Mouse (Mus musculus): ENCODE measurements around the gene Tnr.

Gene Tnr

DNA sequence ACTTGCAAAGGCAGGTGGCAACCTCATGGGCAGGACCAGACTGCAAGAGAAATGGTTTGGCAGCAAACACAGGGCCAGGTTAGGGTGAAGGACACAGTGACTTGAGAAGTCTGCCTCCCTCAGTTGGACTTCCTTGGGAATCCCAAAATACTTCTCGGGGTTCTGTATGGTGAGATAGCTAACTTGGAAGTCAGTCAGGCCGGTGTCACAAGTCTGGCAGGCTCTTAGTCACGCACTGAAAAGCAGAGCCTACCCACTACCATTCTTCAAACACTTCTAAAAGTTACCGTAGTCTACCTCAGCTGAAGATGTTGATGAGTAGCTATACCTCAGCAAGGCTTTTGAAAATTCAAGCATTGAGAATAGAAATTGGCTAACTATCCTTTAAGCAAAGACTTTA lies 122.2 kb downstream of the Tnr start:
- TF ChIP-seq GATA4 (IDR thresholded peaks at IDR 0.05; ENCODE audit: insufficient replicate concordance, low read length): no peak

DNA sequence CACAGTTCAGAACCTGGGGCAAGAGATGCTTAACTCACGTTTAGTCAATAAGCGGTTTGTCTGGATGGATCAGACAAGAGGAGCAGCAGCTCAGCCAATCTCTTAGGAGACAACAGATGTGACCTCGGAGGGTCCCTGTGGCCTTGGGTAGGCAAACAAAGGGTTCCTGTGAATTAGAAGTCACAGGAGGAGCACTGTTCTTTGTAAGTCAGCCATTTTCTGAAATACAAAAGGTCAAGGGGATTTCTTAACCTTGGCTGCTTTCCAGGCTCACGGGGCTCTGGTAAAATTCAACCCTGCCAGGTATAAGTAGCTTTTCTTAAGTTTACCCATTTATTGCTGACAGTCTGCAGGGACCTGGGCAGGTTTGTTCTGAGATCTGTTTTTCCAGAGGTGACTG lies 126.9 kb downstream of the Tnr start:
- no peak for TF ChIP-seq GATA4 (IDR thresholded peaks at IDR 0.05; ENCODE audit: insufficient replicate concordance, low read length)

DNA sequence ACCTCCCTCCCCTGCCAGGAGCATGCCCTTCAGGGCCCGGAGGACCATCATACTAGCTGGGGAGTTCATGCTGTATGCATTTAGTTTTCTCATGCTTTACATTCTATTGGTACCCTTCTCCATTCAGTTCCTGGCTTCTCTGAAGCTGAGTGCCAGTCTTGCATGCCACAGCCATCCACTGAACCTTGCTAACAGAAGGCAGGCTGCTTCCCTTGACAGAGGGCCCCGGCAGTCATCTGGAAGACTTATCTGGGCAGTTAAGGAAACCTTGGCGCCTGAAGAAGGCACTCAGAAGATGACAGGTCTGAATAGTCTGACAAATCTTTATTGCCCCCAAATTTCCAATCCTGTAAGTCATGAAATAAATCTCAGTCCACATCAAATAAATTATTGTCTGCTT lies 131.7 kb downstream of the Tnr start:
- TF ChIP-seq GATA4 (IDR thresholded peaks at IDR 0.05; ENCODE audit: insufficient replicate concordance, low read length): no peak

DNA sequence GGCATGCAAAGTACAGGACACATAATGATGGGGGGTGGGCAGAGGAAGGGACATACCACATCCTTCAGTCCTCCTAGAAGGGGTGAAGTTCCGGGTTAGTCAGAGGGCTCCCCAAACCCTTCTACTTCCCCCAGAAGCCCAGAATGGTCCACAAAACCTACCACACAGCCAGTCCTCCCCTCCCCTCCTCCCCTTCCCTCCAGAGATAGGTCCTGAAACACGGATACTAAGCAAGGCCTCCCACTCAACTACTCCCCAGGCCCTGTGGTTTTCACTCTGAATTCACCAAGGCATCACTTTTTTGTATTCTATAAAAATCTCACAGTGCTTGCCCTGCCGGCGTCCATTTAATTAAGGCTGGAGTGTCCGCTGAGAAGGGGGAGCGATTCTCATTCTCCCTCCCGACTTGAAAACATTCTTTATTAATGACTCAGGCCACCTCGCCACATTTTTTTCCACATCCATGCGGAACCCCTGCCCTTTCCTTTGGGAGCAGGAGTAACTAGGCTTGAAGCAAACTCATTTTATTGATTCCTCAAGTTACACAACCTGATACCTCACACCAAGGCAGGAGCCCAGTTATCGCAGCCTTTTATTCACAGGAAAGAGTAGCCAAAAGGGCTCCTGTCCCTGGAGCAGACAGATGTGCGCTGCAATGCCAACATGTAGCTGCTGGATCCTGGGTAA lies 134.4 kb downstream of the Tnr start:
- TF ChIP-seq GATA4 (IDR thresholded peaks at IDR 0.05; ENCODE audit: insufficient replicate concordance, low read length): no peak

DNA sequence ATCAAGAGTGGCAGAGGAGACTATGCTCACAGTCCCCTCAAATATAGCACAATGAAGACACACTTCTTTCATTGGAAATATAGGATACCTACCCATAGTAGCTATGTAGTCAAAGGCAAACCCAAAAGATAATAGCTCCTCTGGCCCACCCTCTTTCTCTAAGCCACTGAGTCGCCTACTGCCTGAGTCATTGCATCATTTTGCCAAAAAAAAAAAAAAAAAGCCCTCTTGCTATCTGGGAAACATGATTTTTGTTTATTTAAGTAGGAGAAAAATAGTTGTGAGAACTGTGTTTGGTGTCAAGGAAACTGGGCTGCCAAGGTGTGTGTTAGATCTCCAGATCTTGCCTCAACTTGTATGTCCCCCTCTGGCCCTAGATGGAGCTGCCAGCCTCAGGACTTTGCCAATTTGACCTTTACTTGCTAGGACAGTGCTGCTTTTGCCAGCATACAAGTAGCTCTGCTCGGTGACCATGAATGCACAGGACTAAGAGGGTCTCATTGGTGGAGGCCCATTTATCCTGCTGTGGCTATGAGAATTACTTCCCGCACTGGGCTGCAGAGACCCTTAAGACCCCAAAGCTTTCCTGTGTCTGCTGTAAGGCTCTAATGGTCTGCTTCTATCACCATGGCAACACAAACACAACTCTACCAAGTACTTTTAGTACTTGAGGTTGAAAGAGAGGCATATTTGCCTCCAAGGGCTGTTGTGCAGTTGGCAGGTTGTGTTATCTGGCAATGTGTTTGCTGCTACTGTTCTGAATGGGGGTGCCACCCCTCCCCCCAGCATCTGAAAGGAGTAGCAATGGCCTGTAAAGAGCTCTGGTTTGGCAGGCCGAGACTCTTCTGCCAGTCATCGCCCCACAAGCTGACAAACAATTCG lies 137.3 kb downstream of the Tnr start:
- no peak for TF ChIP-seq GATA4 (IDR thresholded peaks at IDR 0.05; ENCODE audit: insufficient replicate concordance, low read length)

DNA sequence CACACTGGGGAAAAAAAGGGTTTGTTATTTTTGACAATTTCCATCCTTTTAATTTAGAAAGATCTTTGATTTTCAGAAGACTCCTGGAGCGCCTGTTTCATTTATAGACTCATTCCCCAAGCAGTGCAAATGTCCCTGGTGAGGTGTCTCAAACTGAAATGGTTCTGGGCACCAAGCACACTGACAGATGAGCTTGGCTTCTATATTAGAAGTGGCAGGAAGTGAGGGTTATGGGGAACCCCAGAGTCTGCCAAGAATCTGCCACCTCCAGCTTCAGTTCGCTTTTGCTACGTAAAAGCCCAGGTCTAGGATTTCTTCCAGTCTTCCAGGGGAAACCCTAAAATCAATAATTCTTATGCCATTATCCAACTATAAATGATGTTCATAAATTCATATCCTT lies 140.9 kb downstream of the Tnr start:
- TF ChIP-seq GATA4 (IDR thresholded peaks at IDR 0.05; ENCODE audit: insufficient replicate concordance, low read length): no peak

DNA sequence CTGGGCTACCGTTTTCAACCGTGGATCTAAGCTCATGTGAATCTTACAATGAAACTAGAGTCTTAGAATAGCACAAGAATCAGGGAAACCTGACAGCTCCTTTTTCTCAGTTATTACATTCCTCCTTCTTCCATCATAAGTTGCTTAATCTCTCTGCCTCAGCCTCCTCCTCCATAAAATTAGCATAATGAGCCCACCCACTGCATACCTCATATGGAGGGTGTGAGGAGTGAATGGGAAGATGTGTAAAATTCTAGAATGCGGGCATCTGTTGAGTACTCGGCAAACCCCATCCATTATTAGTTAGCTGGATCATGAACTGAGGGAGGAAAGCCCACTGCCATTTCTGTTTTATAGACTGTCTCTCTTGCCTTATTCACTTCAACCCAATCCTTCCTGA lies 141.4 kb downstream of the Tnr start:
- TF ChIP-seq GATA4 (IDR thresholded peaks at IDR 0.05; ENCODE audit: insufficient replicate concordance, low read length): no peak

DNA sequence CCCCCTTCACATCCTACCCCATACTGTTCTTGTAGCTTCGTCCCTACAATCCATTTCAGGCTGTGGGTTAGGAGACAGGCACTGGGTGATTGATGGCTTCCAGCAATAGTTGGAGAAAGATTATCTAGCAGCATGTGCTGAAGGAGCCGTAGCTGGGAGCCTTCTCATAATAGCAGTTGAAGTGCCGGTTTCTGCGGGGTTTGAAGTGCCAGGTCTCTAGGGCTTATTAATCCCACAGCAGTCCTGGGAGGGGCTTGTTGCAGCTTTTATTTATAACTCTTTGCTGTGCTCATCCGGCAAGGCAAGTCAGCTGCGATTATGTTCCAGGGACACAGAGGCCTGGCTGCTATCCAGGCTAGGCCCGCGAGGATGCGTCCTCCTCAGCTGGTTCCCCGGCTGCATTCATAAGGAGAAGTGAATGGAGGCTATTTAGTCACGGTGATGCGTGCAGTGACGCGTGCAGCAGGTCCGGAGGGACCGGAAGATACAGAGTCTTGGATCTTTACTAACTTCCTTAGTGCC lies 147.1 kb downstream of the Tnr start:
- TF ChIP-seq GATA4 (IDR thresholded peaks at IDR 0.05; ENCODE audit: insufficient replicate concordance, low read length): no peak

DNA sequence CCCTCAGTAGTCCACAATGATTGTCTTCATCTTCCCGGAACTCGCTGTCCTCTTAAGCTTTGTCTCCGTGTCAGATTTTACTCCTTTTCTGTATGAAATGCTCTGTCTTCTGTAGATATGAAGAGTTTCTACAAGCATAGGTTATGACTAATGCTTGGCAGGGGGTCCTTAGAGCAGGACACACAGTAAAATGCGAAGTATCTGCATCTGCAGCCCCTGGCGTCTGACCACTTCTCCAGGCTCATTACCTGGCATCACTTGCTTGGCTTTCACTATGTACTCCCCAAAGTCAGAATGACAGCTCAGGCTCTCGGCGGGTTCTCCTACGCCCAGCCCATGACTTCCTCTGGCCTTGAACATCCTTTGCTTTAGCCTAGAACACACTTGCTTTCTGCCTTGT lies 147.6 kb downstream of the Tnr start:
- TF ChIP-seq GATA4 (IDR thresholded peaks at IDR 0.05; ENCODE audit: insufficient replicate concordance, low read length): no peak

DNA sequence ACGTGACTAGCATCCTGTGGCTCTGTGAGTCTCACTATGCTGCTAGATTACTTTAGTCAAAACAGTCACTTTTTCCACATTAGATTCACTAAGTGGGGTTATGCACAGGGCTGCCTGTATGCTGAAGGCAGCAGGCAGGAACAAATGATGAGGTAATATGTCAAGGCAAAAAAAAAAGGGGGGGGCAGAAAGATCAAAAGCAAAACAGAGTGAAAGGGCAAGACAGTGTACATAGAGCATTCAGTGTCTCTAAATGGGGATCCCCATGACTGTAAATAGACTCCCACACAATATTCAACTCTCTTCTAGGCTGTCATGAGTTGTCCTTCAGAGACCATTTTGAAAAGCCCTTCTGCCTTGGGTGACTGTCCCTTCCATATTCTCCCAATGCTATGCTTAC lies 150.7 kb downstream of the Tnr start:
- TF ChIP-seq GATA4 (IDR thresholded peaks at IDR 0.05; ENCODE audit: insufficient replicate concordance, low read length): no peak

DNA sequence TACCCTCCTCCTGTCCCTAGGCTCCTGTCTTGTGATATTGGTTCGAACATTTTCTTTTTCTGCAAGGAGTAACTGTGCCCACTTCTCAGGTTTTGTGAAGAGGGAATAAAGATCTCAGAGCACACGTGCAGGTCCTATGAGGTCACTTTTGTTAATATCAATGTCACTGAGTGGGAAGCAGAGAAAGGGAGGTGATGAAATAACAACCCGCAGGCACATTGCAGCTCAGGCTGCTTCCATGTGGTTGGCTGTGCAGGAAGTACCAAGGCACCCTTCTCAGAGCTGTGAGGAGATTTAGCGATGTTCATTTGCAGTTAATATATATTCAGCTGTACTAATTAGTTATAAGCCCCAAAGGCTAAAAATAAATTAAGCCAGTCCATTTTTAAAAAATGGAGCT lies 151.9 kb downstream of the Tnr start:
- no peak for TF ChIP-seq GATA4 (IDR thresholded peaks at IDR 0.05; ENCODE audit: insufficient replicate concordance, low read length)

DNA sequence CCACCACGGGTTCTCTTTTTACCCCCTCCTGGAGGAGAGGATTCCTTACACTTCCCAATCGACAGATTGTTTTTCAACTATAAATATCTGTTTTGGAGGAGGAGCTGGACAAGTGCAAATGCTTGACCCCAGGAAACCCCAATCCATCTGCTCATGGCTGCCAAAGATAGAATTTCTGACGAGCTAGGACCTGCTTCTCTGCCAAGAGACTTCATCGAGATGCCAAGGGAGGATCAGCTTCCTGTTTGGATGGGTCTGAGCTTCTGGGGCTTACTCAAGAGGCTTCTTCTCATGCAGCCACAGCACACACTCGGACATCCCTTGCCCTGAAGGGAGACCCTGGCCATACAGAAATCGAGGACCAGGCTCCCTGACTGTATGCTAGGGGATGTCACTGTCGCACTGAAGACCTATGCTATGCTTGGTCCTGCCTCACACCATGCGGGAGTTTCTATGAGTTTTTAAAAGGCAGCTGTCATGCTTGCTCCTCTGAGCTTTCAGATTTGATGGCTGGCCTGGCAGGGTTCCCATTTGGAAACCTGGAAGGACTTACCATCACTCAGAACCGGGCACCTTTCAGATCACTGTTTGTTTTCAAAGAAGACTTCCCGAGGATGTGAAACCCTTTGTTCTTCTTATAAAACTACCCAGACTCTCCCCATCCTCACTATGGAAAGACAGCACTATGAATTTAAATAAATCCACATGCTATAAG lies 154.8 kb downstream of the Tnr start:
- no peak for TF ChIP-seq GATA4 (IDR thresholded peaks at IDR 0.05; ENCODE audit: insufficient replicate concordance, low read length)

DNA sequence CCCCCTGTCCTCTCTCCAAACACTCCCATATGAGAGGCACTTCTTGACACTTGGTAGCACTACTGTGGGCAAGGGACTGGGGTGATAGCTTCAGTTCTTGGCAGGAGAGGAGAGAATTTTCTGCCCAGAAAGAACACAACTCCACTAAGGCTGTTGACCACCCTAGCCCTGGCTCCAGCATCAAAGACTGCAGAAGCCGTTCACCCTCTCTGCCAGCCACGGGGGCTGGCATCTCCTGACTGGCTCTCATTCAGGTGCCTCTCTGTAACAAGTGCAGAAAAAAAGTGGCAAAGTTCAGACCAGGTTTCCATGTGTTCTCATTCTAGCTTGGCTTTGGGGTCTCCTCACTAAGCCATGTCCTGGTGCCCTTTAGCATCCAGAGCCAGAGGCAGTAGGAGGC lies 157.7 kb downstream of the Tnr start:
- no peak for TF ChIP-seq GATA4 (IDR thresholded peaks at IDR 0.05; ENCODE audit: insufficient replicate concordance, low read length)

DNA sequence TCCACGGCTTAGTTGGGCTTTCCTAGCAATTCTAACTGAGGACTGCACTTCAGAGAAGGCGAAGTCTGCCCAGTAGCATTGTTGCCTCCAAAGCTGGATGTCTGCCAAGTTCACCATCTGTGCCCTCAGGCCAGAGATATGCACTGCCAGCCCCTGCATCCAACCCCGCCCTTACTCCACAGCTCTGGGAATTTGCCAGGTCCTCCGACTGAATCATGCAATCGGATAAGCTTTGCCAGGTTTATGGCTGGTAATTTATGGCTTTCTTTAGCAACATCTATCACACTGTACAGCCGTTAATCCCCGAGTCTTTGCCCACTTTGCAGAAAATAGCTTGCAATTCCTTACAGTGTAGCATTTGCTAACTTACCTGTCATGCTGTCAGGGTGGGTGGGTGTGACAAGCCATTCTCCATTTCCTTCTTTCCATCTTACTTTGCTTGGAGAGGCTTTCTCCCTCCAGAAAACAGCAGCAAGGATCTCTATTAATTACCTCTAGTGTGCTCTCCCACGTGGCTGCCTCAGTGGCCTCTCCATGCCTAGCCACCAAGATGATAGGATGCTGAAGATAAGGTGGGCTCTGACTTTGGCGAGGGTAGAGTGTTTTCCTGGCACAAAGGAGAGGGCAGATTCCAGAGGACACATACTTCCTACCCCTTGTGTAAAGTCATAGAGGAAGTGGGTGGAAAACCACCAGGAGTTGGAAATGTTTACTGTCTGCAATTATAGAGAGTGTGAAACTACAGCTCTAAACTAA lies 163.1 kb downstream of the Tnr start:
- no peak for TF ChIP-seq GATA4 (IDR thresholded peaks at IDR 0.05; ENCODE audit: insufficient replicate concordance, low read length)

DNA sequence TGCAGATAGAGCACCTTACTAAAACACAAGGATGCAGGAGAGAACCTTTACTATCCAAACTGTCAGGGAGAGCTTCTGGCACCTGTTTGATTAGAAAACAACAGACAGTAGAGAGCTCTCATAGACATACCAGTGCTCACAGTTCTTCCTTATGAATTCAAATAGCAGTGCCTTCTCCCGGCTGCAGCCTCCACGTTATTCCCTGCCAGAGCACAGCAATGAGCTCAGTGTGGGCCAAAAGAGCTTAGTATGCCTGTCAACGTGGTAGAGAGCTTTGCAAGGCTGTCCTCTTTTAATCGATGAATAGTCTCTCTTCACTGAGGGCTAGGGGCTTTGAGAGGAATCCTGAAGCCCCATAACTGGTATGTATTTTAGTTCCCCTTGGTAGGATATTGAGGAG lies 173.1 kb downstream of the Tnr start:
- no peak for TF ChIP-seq GATA4 (IDR thresholded peaks at IDR 0.05; ENCODE audit: insufficient replicate concordance, low read length)
